In the genomic region with DNA sequence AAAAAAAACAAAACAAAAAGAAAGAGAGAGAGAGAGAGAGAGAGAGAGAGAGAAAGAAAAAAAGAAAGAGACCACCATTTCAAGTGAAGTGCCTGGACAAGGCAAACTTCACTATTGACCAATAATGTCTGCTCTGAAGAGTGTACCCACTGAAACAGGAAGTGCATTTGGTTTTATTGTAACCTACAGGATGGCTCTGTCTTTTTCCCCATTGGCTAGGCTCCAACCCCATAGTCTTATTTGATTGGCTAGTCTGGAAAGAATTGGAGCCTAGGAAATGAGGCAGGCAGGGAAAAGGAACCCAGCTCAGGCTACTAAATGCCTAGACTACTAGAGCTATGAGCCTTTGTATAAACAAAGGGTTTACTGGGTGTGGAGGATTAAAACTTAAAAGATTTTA, we compare ENCODE assay signal across 22 mouse cellular contexts. TPM values are rescaled to one million over a fixed set of nuclear protein-coding genes. Genes with fewer than 3 reads are reported as not detected.
A peak's percentile ranks its signal among the peaks of the same experiment; 100 is the strongest.
DNase-seq lines count a peak whose midpoint lies in the region; ATAC-seq and TF ChIP-seq lines count a peak whose summit lies in the region.
"Had no signal": no experiment of that assay in that cellular context is flagged by ENCODE, and none has a peak within 500 bp of the region (broad histone marks: within the 10 kb centered on the region; RNA-seq: fewer than 3 reads in every experiment).

No protein-coding gene starts in this region.

- no peaks in the 10 kb centered on the region for H3K4me1 ChIP-seq in lung, postnatal 0 days (ENCODE audit: insufficient read depth, low read depth, low read length)
- peaks cover 9 to 30% of the 10 kb centered on the region in 2 experiments for H3K4me1 ChIP-seq in MEL (ENCODE audit: control insufficient read depth in 1 of 2, insufficient read depth in 2 of 2, low read length in 2 of 2)
- peaks cover 17% of the 10 kb centered on the region; the same call in 1 of the 2 replicates for H3K4me1 ChIP-seq in midbrain, embryonic 14.5 days (ENCODE audit: control insufficient read depth, insufficient read depth, low read length)
- H3K4me1 ChIP-seq: heart, embryonic 10.5 days had no signal

- H3K27me3 ChIP-seq in lung, postnatal 0 days (replicated peaks; ENCODE audit: insufficient read depth, low read length): no peaks in the 10 kb centered on the region
- no peaks in the 10 kb centered on the region for H3K27me3 ChIP-seq in MEL (ENCODE audit: control insufficient read depth in 1 of 2, insufficient read depth in 2 of 2, low read length in 2 of 2)
- no peaks in the 10 kb centered on the region for H3K27me3 ChIP-seq in midbrain, embryonic 14.5 days (ENCODE audit: control insufficient read depth, insufficient read depth, low read length)
- H3K27me3 ChIP-seq: forebrain, embryonic 15.5 days had no signal

- H3K9me3 ChIP-seq in lung, postnatal 0 days (ENCODE audit: low read length): no peaks in the 10 kb centered on the region
- no peaks in the 10 kb centered on the region for H3K9me3 ChIP-seq in MEL (replicated peaks; ENCODE audit: insufficient read depth, low read length)
- no peaks in the 10 kb centered on the region for H3K9me3 ChIP-seq in midbrain, embryonic 14.5 days (ENCODE audit: control insufficient read depth, low read length)
- H3K9me3 ChIP-seq: embryonic facial prominence, embryonic 12.5 days; forebrain, embryonic 15.5 days; heart, embryonic 10.5 days; hindbrain, embryonic 12.5 days had no signal

- no peak for TF ChIP-seq RAD21 in MEL (IDR thresholded peaks at IDR 0.05; ENCODE audit: low read depth, low read length)

- no peak for ATAC-seq in lung, postnatal 0 days
- ATAC-seq in midbrain, embryonic 14.5 days (ENCODE audit: low FRiP score, low TSS enrichment): no peak
- ATAC-seq: CD4-positive, CD25-positive, alpha-beta regulatory T cell, adult 4 months; forebrain, embryonic 15.5 days; hindbrain, embryonic 16.5 days had no signal

- no peaks in the 10 kb centered on the region for H3K36me3 ChIP-seq in lung, postnatal 0 days (ENCODE audit: insufficient read depth, low read length)
- H3K36me3 ChIP-seq in MEL (ENCODE audit: control insufficient read depth in 1 of 2, insufficient read depth in 2 of 2, low read length in 2 of 2): peaks cover 0 to 17% of the 10 kb centered on the region in 2 experiments; a peak in 2 of 4 replicates
- no peaks in the 10 kb centered on the region for H3K36me3 ChIP-seq in midbrain, embryonic 14.5 days (ENCODE audit: control insufficient read depth, insufficient read depth, low read length)
- H3K36me3 ChIP-seq: embryonic facial prominence, embryonic 12.5 days; forebrain, embryonic 15.5 days; heart, embryonic 10.5 days; hindbrain, embryonic 12.5 days had no signal

- peak; percentile 37 for DNase-seq in lung, postnatal 0 days (ENCODE audit: low spot score)
- DNase-seq in lung, postnatal 14 days: no peak
- peak; percentile 91 for DNase-seq in MEL (ENCODE audit: low read depth, low spot score)
- DNase-seq in induced T-regulatory cell, adult 2 months (ENCODE audit: low read depth): peak; percentile 31
- no peak for DNase-seq in layer of hippocampus, adult 8-10 months (ENCODE audit: low spot score in 2 of 2)
- DNase-seq in midbrain, embryonic 14.5 days: no peak
- no peak for DNase-seq in left cerebral cortex, postnatal 25 days (ENCODE audit: low spot score in 2 of 2)
- DNase-seq: adrenal gland, postnatal 10 days; B cell, adult 2 months; cerebellum, adult 11 months; cerebellum, adult 8-10 months; cerebellum, postnatal 14 days; gastrocnemius, postnatal 36 days; heart, adult 18-20 months; heart, postnatal 10 days; heart, postnatal 4 days had no signal

- H3K27ac ChIP-seq in lung, postnatal 0 days (ENCODE audit: low read length): no peak overlapping the region
- no peak overlapping the region for H3K27ac ChIP-seq in MEL (ENCODE audit: control insufficient read depth, low read depth, low read length)
- H3K27ac ChIP-seq in midbrain, embryonic 14.5 days (replicated peaks; ENCODE audit: low read depth, low read length): no peak overlapping the region
- H3K27ac ChIP-seq: embryonic facial prominence, embryonic 12.5 days; forebrain, embryonic 15.5 days; heart, embryonic 10.5 days; hindbrain, embryonic 12.5 days had no signal

- H3K4me2 ChIP-seq in lung, postnatal 0 days (replicated peaks; ENCODE audit: low read depth, low read length): no peak overlapping the region
- no peak overlapping the region for H3K4me2 ChIP-seq in midbrain, embryonic 14.5 days (ENCODE audit: low read length)
- H3K4me2 ChIP-seq: embryonic facial prominence, embryonic 12.5 days; forebrain, embryonic 15.5 days; hindbrain, embryonic 12.5 days had no signal

- H3K4me3 ChIP-seq in lung, postnatal 0 days (ENCODE audit: low read depth, low read length): no peak overlapping the region
- H3K4me3 ChIP-seq in MEL (ENCODE audit: control insufficient read depth in 1 of 2, insufficient read depth in 1 of 2, low read depth in 2 of 2, low read length in 2 of 2): no peak overlapping the region
- no peak overlapping the region for H3K4me3 ChIP-seq in midbrain, embryonic 14.5 days (replicated peaks; ENCODE audit: low read depth, low read length)
- H3K4me3 ChIP-seq: embryonic facial prominence, embryonic 12.5 days; forebrain, embryonic 15.5 days; heart, embryonic 10.5 days; hindbrain, embryonic 12.5 days had no signal

- no peak for TF ChIP-seq EP300 in lung, postnatal 0 days (IDR thresholded peaks at IDR 0.05)
- TF ChIP-seq EP300 in MEL (IDR thresholded peaks at IDR 0.05; ENCODE audit: low read depth in 1 of 2, low read length in 2 of 2): no peak

- H3K9ac ChIP-seq in lung, postnatal 0 days (replicated peaks; ENCODE audit: low read depth): no peak overlapping the region
- no peak overlapping the region for H3K9ac ChIP-seq in MEL (ENCODE audit: control insufficient read depth, low read depth, low read length, poor library complexity, severe bottlenecking)
- no peak overlapping the region for H3K9ac ChIP-seq in midbrain, embryonic 14.5 days (replicated peaks; ENCODE audit: low read length)
- H3K9ac ChIP-seq: embryonic facial prominence, embryonic 12.5 days; forebrain, embryonic 15.5 days; hindbrain, embryonic 12.5 days had no signal

- intact Hi-C loops in left cerebral cortex, postnatal 25 days (cut with DNase I): loop anchor here (5.0 kb wide), 2 partner anchors 52 to 167 kb away; no protein-coding TSS in a partner anchor

- no peak for TF ChIP-seq CTCF in lung, postnatal 0 days (IDR thresholded peaks at IDR 0.05)
- no peak for TF ChIP-seq CTCF in MEL (IDR thresholded peaks at IDR 0.05 in 2 of 3, conservative IDR thresholded peaks at IDR 0.05 in 1 of 3; ENCODE audit: control insufficient read depth in 1 of 3, insufficient read depth in 1 of 3, low read depth in 2 of 3, low read length in 3 of 3, poor library complexity in 1 of 3, severe bottlenecking in 1 of 3)

- TF ChIP-seq POLR2A in MEL (IDR thresholded peaks at IDR 0.05; ENCODE audit: control insufficient read depth in 1 of 2, insufficient read depth in 1 of 2, low read depth in 1 of 2, low read length in 2 of 2, poor library complexity in 1 of 2): no peak

- H3K79me2 ChIP-seq in MEL (ENCODE audit: control insufficient read depth, insufficient read depth, low read length, poor library complexity): no peaks in the 10 kb centered on the region

TF ChIP-seq in MEL, 35 proteins besides CTCF, POLR2A, EP300 and RAD21:
- TF ChIP-seq TAL1 (IDR thresholded peaks at IDR 0.05; ENCODE audit: low read length) (no peak), ELF1 (IDR thresholded peaks at IDR 0.05; ENCODE audit: low read depth, low read length) (peak; percentile 85), MAFK (IDR thresholded peaks at IDR 0.05; ENCODE audit: borderline replicate concordance, low read depth, low read length) (no peak), TBP (IDR thresholded peaks at IDR 0.05; ENCODE audit: low read depth, low read length) (peak; percentile 50; the same call in 1 of the 2 replicates), ZC3H11A (IDR thresholded peaks at IDR 0.05; ENCODE audit: low read depth, low read length) (no peak)

RNA-seq across cellular contexts. Expression of a gene that starts 17.0 kb away (rescaled TPM):
- polyA plus RNA-seq in lung, postnatal 0 days (2015; fragmentation: Nextera tagmentation; extraction: Ambion mirVana): 5.7 and 9.3 TPM in 2 replicates
- total RNA-seq in MEL (2012; rRNA removed): 31.6 and 37.5 TPM in 2 replicates
- polyA plus RNA-seq in MEL (2012; ENCODE audit: insufficient read depth in 1 of 2, insufficient read length in 2 of 2, low read depth in 1 of 2, low replicate concordance in 2 of 2, missing spikeins in 1 of 2): 10 to 100 TPM in 1 of 2 experiments, not detected in 1; 48.6 TPM
- total RNA-seq in layer of hippocampus, adult 8-10 months (2022): 10 to 100 TPM; 20.1 to 29.1 (median 23.5) TPM
- 26.1 and 30.9 TPM in 2 replicates for polyA plus RNA-seq in midbrain, embryonic 14.5 days (2014; fragmentation: Nextera tagmentation; extraction: Ambion mirVana)
- 10 to 100 TPM; 29.6 to 33.6 TPM for total RNA-seq in left cerebral cortex, postnatal 25 days (2021)

RNA-seq across cellular contexts. Expression of a gene that starts 57.9 kb away (rescaled TPM):
- polyA plus RNA-seq in lung, postnatal 0 days (2015; fragmentation: Nextera tagmentation; extraction: Ambion mirVana): 27.4 and 31.5 TPM in 2 replicates
- total RNA-seq in MEL (2012; rRNA removed): 74.1 and 77.5 TPM in 2 replicates
- polyA plus RNA-seq in MEL (2012; ENCODE audit: insufficient read depth in 1 of 2, insufficient read length in 2 of 2, low read depth in 1 of 2, low replicate concordance in 2 of 2, missing spikeins in 1 of 2): 10 to 100 TPM in 1 of 2 experiments, not detected in 1; 80.5 TPM
- total RNA-seq in layer of hippocampus, adult 8-10 months (2022): 10 to 100 TPM; 19.7 to 21.4 (median 20.0) TPM
- 34.9 and 35.2 TPM in 2 replicates for polyA plus RNA-seq in midbrain, embryonic 14.5 days (2014; fragmentation: Nextera tagmentation; extraction: Ambion mirVana)
- total RNA-seq in left cerebral cortex, postnatal 25 days (2021): 10 to 100 TPM; 17.5 to 18.4 TPM

Comparison
In these comparisons a context has a peak if more than half of its experiments do, and no peak if none do; other contexts are left out.
1. DNase-seq: peak in lung, postnatal 0 days (single experiment), MEL (single experiment) and induced T-regulatory cell, adult 2 months (single experiment); none in lung, postnatal 14 days (single experiment), layer of hippocampus, adult 8-10 months (0 of 2), midbrain, embryonic 14.5 days (single experiment) and left cerebral cortex, postnatal 25 days (0 of 2).